Mouse (Mus musculus) heart, embryonic 12.5 days (tissue): ENCODE results near the gene Samd4b. TPM values are rescaled to one million over a fixed set of nuclear protein-coding genes. Genes with fewer than 3 reads are reported as not detected.

Experiments used
- ATAC-seq: fragments of 200-750 bp; cut with Nextera tagmentation; 2 replicates; pipeline ENCODE4 v1.8.0; 2017; ENCODE audit warnings: moderate TSS enrichment, moderate library complexity; ENCODE audit not compliant: insufficient number of reproducible peaks, low FRiP score
- H3K27ac ChIP-seq: fragments of 300-500 bp; sonication (generic); 2 replicates; pipeline ENCODE4 v1.5.1; 2016; ENCODE audit warnings: mild to moderate bottlenecking, moderate library complexity; ENCODE audit not compliant: poor library complexity, severe bottlenecking
- H3K27me3 ChIP-seq: fragments of 300-500 bp; sonication (generic); replicated peaks from 2 replicates; pipeline ENCODE4 v1.6.1; 2016; ENCODE audit warnings: mild to moderate bottlenecking, moderate library complexity
- H3K36me3 ChIP-seq: fragments of 300-500 bp; sonication (generic); 2 replicates; pipeline ENCODE4 v1.6.1; 2016; ENCODE audit warnings: mild to moderate bottlenecking, moderate library complexity
- H3K4me1 ChIP-seq: fragments of 300-500 bp; sonication (generic); replicated peaks from 2 replicates; pipeline ENCODE4 v1.6.1; 2016; ENCODE audit warnings: mild to moderate bottlenecking
- H3K4me2 ChIP-seq: fragments of 300-500 bp; sonication (generic); 2 replicates; pipeline ENCODE4 v1.6.1; 2016; ENCODE audit warnings: mild to moderate bottlenecking, moderate library complexity
- H3K4me3 ChIP-seq: fragments of 300-500 bp; sonication (generic); 2 replicates; pipeline ENCODE4 v1.5.1; 2016; ENCODE audit warnings: mild to moderate bottlenecking
- H3K9ac ChIP-seq: fragments of 300-500 bp; sonication (generic); 2 replicates; pipeline ENCODE4 v1.6.1; 2016; ENCODE audit warnings: mild to moderate bottlenecking, moderate library complexity
- H3K9me3 ChIP-seq: fragments of 300-500 bp; sonication (generic); replicated peaks from 2 replicates; pipeline ENCODE4 v1.6.1; 2016; ENCODE audit warnings: mild to moderate bottlenecking, moderate library complexity
- WGBS: fragments of 180-500 bp; shearing (Covaris S2); methylation state at CpG from one replicate; pipeline ENCODE4 v1.1.7; 2016; 5-methylcytosine and 5-hydroxymethylcytosine counted together
- microRNA-seq: library from miRNA; unstranded; fragments of <30 nt; microRNA quantifications from one replicate; pipeline ENCODE4, GENCODE M21; 2017
- polyA plus RNA-seq: library from polyadenylated mRNA; unstranded; fragments of >200 nt; fragmentation: Nextera tagmentation; extraction: Ambion mirVana; gene quantifications from 2 replicates; pipeline ENCODE4 v1.2.1, GENCODE M21; 2016

Samd4b gene
- polyA plus RNA-seq, 1 experiment from 2014 or later = 29.5 TPM

DNA sequence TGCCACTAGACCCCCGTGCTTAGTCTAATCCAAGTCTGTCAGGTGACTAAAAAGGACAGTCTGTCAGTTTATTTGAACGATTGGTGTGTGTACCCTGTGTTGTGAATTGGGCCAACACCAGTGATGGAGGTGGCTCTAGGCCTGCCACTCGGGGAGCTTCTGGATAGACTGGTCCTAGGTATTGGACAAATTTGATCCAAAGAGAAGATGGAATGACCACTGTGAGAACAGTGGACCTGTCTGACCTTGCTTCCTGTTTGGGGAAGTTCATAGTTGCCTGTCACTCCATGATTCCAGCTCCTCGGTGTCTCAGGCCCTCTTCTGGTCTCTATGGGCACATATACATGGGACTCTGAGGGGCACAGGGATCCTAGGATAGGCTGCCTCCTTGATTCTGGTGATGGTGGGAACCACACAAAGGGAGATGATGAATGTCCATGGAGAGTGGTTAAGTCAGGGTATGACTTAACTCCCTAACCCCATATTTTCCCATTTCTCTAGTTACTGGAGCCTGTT lies 246.2 kb downstream of the Samd4b start:
- Histone ChIP-seq H3K4me2 (peak overlapping the region; percentile 95), H3K27ac (peak overlapping the region; percentile 33; the same call in 1 of the 2 replicates), H3K4me1 (peaks cover 23% of the 10 kb centered on the region), H3K9ac (peak overlapping the region; percentile 99), H3K4me3 (peak overlapping the region; percentile 94), H3K27me3 (no peaks in the 10 kb centered on the region), H3K36me3 (peaks cover 33% of the 10 kb centered on the region), H3K9me3 (no peaks in the 10 kb centered on the region)
- ATAC-seq = no peak
- 35% methylated on average over 4 of the region's 4 CpGs for WGBS

DNA sequence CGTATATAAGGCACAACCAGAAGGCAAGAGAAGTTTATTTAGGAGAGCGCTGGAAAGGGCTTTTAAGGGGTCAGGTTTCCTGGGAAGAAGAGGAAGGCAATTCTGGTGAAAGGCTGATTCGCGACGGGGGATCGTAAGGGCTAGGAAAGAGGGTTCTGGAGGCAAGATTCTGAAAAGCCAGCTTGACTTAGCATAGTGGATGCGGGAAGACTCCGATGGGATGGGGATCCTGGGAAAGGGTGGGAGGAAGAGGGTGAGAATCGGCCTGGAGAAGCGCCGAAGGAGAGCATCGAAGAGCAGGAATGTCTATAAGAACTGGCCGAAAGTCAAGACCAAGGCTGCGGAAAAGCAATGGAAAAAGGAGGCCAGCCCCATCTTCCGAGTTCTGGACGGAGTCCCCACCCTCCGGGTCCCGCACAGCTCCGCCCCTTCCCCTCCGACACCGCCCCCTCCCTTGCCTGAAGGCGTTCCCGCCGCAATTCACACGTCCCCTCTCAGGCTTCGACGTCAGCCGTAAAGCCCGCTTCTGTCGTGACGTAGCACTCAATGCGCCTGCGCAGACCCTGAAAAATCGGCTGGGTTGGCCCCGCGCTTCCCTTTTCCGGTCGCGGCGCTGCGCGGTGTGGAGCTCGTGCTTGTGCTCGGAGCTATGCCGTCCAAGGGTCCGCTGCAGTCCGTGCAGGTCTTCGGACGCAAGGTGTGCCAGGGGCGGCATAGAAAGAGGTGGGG lies 247.6 kb downstream of the Samd4b start, which contains the start of gene Rps16:
TSS of gene Rps16 (plus strand) at position 498 of the 729 bp plus-strand sequence.
- Histone ChIP-seq H3K27me3 (no peaks in the 10 kb centered on the region), H3K4me1 (peaks cover 18% of the 10 kb centered on the region), H3K27ac (peak within 1 kb of the TSS; percentile 84), H3K4me3 (peak within 1 kb of the TSS; percentile 94), H3K9ac (peak within 1 kb of the TSS; percentile 99), H3K9me3 (no peaks in the 10 kb centered on the region), H3K4me2 (peak within 1 kb of the TSS; percentile 95), H3K36me3 (peaks cover 33% of the 10 kb centered on the region)
- under 1% methylated on average over 50 of the region's 50 CpGs for WGBS
- peak; percentile 97 for ATAC-seq

Small RNA genes lying within 50 kb of the gene (microRNA-seq; reads per million reads assigned to microRNA genes)
- not detected for gene Mir7049

Other genes starting within 250 kb of the Samd4b start
- gene Rps16, start 247.5 kb downstream of the Samd4b start, polyA plus RNA-seq = 629 and 630 TPM in 2 replicates
- 58.0 and 65.3 TPM in 2 replicates for gene Plekhg2, start 225.5 kb downstream of the Samd4b start, polyA plus RNA-seq
- 15.9 and 16.5 TPM in 2 replicates for gene Zfp36, start 217.9 kb downstream of the Samd4b start, polyA plus RNA-seq
- gene Med29, start 205.4 kb downstream of the Samd4b start, polyA plus RNA-seq = 45.4 and 46.5 TPM in 2 replicates
- gene Paf1, start 205.2 kb downstream of the Samd4b start, polyA plus RNA-seq = 68.5 and 70.4 TPM in 2 replicates
- gene Gmfg, start 160.7 kb downstream of the Samd4b start, polyA plus RNA-seq = 4.9 and 5.4 TPM in 2 replicates
- 1.5 and 2.0 TPM in 2 replicates for gene Lrfn1, start 146.2 kb downstream of the Samd4b start, polyA plus RNA-seq
- not detected in 2 replicates for gene Ifnl2, start 87.7 kb downstream of the Samd4b start, polyA plus RNA-seq
- gene Ifnl3, start 75.3 kb downstream of the Samd4b start, polyA plus RNA-seq = not detected in 2 replicates
- gene Sycn, start 57.3 kb downstream of the Samd4b start, polyA plus RNA-seq = not detected in 2 replicates
- gene Nccrp1, start 50.9 kb downstream of the Samd4b start, polyA plus RNA-seq = not detected in 2 replicates
- gene Pak4, start within 50 bp of the Samd4b start, polyA plus RNA-seq = 32.7 TPM in 2 replicates
- gene Acp7, start 33.2 kb upstream of the Samd4b start, polyA plus RNA-seq = not detected in 2 replicates
- gene Fbxo27, start 94.7 kb upstream of the Samd4b start, polyA plus RNA-seq = 3.4 and 4.7 TPM in 2 replicates
- gene Fbxo17, start 118.7 kb upstream of the Samd4b start, polyA plus RNA-seq = 9.9 and 10.4 TPM in 2 replicates
- gene Mrps12, start 143.7 kb upstream of the Samd4b start, polyA plus RNA-seq = 116 TPM in 2 replicates
- gene Sars2, start 143.8 kb upstream of the Samd4b start, polyA plus RNA-seq = 23.2 and 27.3 TPM in 2 replicates
- gene Ccer2, start 158.0 kb upstream of the Samd4b start, polyA plus RNA-seq = not detected in 2 replicates
- gene Sirt2, start 168.6 kb upstream of the Samd4b start, polyA plus RNA-seq = 46.6 and 49.0 TPM in 2 replicates
- 30.0 and 32.1 TPM in 2 replicates for gene Nfkbib, start 169.4 kb upstream of the Samd4b start, polyA plus RNA-seq
- gene Rinl, start 190.8 kb upstream of the Samd4b start, polyA plus RNA-seq = 2.7 and 2.8 TPM in 2 replicates
- gene Hnrnpl, start 210.4 kb upstream of the Samd4b start, polyA plus RNA-seq = 218 and 232 TPM in 2 replicates
- gene Ech1, start 227.1 kb upstream of the Samd4b start, polyA plus RNA-seq = 137 and 142 TPM in 2 replicates
- 4.2 and 4.4 TPM in 2 replicates for gene Lgals4, start 235.7 kb upstream of the Samd4b start, polyA plus RNA-seq